Mouse (Mus musculus): ENCODE data around the gene Zfp704.

- TF ChIP-seq CTCF (IDR thresholded peaks at IDR 0.05; ENCODE audit: control insufficient read depth, insufficient read depth, insufficient replicate concordance, low read depth, low read length) (no peak), POLR2A (IDR thresholded peaks at IDR 0.05; ENCODE audit: control insufficient read depth, low read depth, low read length) (no peak)
Measured at GRCm38 (mm10) chr3:9491766-9492283, 118.1 kb downstream of the Zfp704 start.
